Mouse (Mus musculus): ENCODE measurements around the gene Zfp444. TPM values are rescaled to one million over a fixed set of nuclear protein-coding genes. Genes with fewer than 3 reads are reported as not detected.
"Not testable (repeated sequence)": the region's sequence is repeated elsewhere in the genome, so short reads cannot be mapped to it uniquely, and the experiment has no call there.

The Zfp444 gene
- polyA plus RNA-seq, 1 experiment from 2014 or later: 102 TPM

GRCm38 (mm10) chr7:6169403-6169802 lies 2.6 kb upstream of the Zfp444 start:
- Histone ChIP-seq H3K9ac (no peak overlapping the region), H3K27ac (no peak overlapping the region), H3K4me1 (peaks cover 20% of the 10 kb centered on the region), H3K4me3 (no peak overlapping the region), H3K4me2 (no peak overlapping the region), H3K9me3 (no peaks in the 10 kb centered on the region), H3K27me3 (replicated peaks) (no peaks in the 10 kb centered on the region), H3K36me3 (replicated peaks) (no peaks in the 10 kb centered on the region)
- WGBS: 67% methylated on average over 3 of the region's 3 CpGs
- no peak for ATAC-seq (replicated peaks)

GRCm38 (mm10) chr7:6170391-6170790 lies 1.6 kb upstream of the Zfp444 start:
- Histone ChIP-seq H3K9ac (no peak overlapping the region), H3K4me3 (no peak overlapping the region), H3K9me3 (no peaks in the 10 kb centered on the region), H3K4me1 (peaks cover 25% of the 10 kb centered on the region), H3K36me3 (replicated peaks) (no peaks in the 10 kb centered on the region), H3K4me2 (no peak overlapping the region), H3K27ac (no peak overlapping the region), H3K27me3 (replicated peaks) (no peaks in the 10 kb centered on the region)
- no peak for ATAC-seq (replicated peaks)
- 79% methylated on average over 9 of the region's 9 CpGs for WGBS

- Histone ChIP-seq H3K27me3 (replicated peaks) (no peaks in the 10 kb centered on the region), H3K27ac (peak overlapping the region; percentile 88), H3K4me2 (peak overlapping the region; percentile 81), H3K36me3 (replicated peaks) (no peaks in the 10 kb centered on the region), H3K9ac (peak overlapping the region; percentile 47; the same call in 1 of the 2 replicates), H3K4me1 (peaks cover 25% of the 10 kb centered on the region), H3K9me3 (no peaks in the 10 kb centered on the region), H3K4me3 (peak overlapping the region; percentile 78)
- 46% methylated on average over 6 of the region's 6 CpGs for WGBS
- ATAC-seq (replicated peaks): no peak
Measured at GRCm38 (mm10) chr7:6170871-6171270, 1.2 kb upstream of the Zfp444 start.

GRCm38 (mm10) chr7:6171444-6172005 lies 501 bp upstream of the Zfp444 start:
- Histone ChIP-seq H3K27me3 (replicated peaks) (no peaks in the 10 kb centered on the region), H3K4me1 (peaks cover 25% of the 10 kb centered on the region), H3K27ac (peak overlapping the region; percentile 88), H3K4me2 (peak overlapping the region; percentile 81), H3K4me3 (peak overlapping the region; percentile 78), H3K9ac (peak overlapping the region; percentile 47), H3K36me3 (replicated peaks) (no peaks in the 10 kb centered on the region), H3K9me3 (no peaks in the 10 kb centered on the region)
- under 1% methylated on average over 24 of the region's 24 CpGs for WGBS
- peak; percentile 64 for ATAC-seq (replicated peaks)

- Histone ChIP-seq H3K9ac (peak overlapping the region; percentile 74), H3K4me1 (peaks cover 25% of the 10 kb centered on the region), H3K36me3 (replicated peaks) (no peaks in the 10 kb centered on the region), H3K27ac (peak overlapping the region; percentile 75), H3K4me3 (peak overlapping the region; percentile 78), H3K4me2 (peak overlapping the region; percentile 81), H3K9me3 (no peaks in the 10 kb centered on the region), H3K27me3 (replicated peaks) (no peaks in the 10 kb centered on the region)
- under 1% methylated on average over 27 of the region's 28 CpGs for WGBS
- peak; percentile 54 for ATAC-seq (replicated peaks)
Measured at GRCm38 (mm10) chr7:6172674-6173244, 733 bp downstream of the Zfp444 start.

GRCm38 (mm10) chr7:6173872-6174271 lies 1.8 kb downstream of the Zfp444 start:
- Histone ChIP-seq H3K4me1 (peaks cover 25% of the 10 kb centered on the region), H3K9ac (no peak overlapping the region), H3K36me3 (replicated peaks) (0 out of 2 replicates have a peak, but pooled peaks cover under 1% of the 10 kb centered on the region), H3K4me3 (0 out of 2 replicates have a peak overlapping the region, but pooled peaks have one; percentile 78), H3K27ac (no peak overlapping the region), H3K27me3 (replicated peaks) (no peaks in the 10 kb centered on the region), H3K4me2 (peak overlapping the region; percentile 81; the same call in 1 of the 2 replicates), H3K9me3 (no peaks in the 10 kb centered on the region)
- ATAC-seq (replicated peaks): no peak
- 92% methylated on average over 8 of the region's 8 CpGs for WGBS

- 87% methylated on average over 9 of the region's 9 CpGs for WGBS
Measured at GRCm38 (mm10) chr7:6174365-6174987, 2.5 kb downstream of the Zfp444 start.

GRCm38 (mm10) chr7:6179013-6179412 lies 7.0 kb downstream of the Zfp444 start:
- Histone ChIP-seq H3K27ac (no peak overlapping the region), H3K4me3 (no peak overlapping the region), H3K27me3 (replicated peaks) (no peaks in the 10 kb centered on the region), H3K4me2 (no peak overlapping the region), H3K9ac (no peak overlapping the region), H3K4me1 (peaks cover 6% of the 10 kb centered on the region; the same call in 1 of the 2 replicates), H3K9me3 (no peaks in the 10 kb centered on the region), H3K36me3 (replicated peaks) (peaks cover 4% of the 10 kb centered on the region; the same call in 1 of the 2 replicates)
- ATAC-seq (replicated peaks): no peak

More at GRCm38 (mm10) chr7:6174365-6174987, 2.5 kb downstream of the Zfp444 start:
- not testable (repeated sequence) for H3K4me3 ChIP-seq; H3K27me3 ChIP-seq (replicated peaks); H3K36me3 ChIP-seq (replicated peaks); H3K4me2 ChIP-seq; H3K27ac ChIP-seq; H3K9me3 ChIP-seq; ATAC-seq (replicated peaks); H3K9ac ChIP-seq
- H3K4me1 ChIP-seq: peaks cover 25% of the 10 kb centered on the region

- Histone ChIP-seq H3K4me1 (no peaks in the 10 kb centered on the region), H3K27me3 (replicated peaks) (no peaks in the 10 kb centered on the region), H3K27ac (no peak overlapping the region), H3K36me3 (replicated peaks) (peaks cover 31% of the 10 kb centered on the region), H3K9ac (no peak overlapping the region), H3K4me3 (no peak overlapping the region), H3K4me2 (no peak overlapping the region), H3K9me3 (no peaks in the 10 kb centered on the region)
- no peak for ATAC-seq (replicated peaks)
Measured at GRCm38 (mm10) chr7:6182882-6183281, 10.9 kb downstream of the Zfp444 start.

GRCm38 (mm10) chr7:6183802-6184201 lies 11.8 kb downstream of the Zfp444 start:
- Histone ChIP-seq H3K4me2 (no peak overlapping the region), H3K4me1 (no peaks in the 10 kb centered on the region), H3K27ac (no peak overlapping the region), H3K4me3 (no peak overlapping the region), H3K9me3 (no peaks in the 10 kb centered on the region), H3K9ac (no peak overlapping the region), H3K36me3 (replicated peaks) (peaks cover 41% of the 10 kb centered on the region), H3K27me3 (replicated peaks) (no peaks in the 10 kb centered on the region)
- ATAC-seq (replicated peaks): no peak
- 94% methylated on average over 19 of the region's 19 CpGs for WGBS

- no peak for ATAC-seq (replicated peaks)
- Histone ChIP-seq H3K36me3 (replicated peaks) (peaks cover 45% of the 10 kb centered on the region), H3K4me1 (no peaks in the 10 kb centered on the region)
Measured at GRCm38 (mm10) chr7:6184521-6184920, 12.5 kb downstream of the Zfp444 start.

GRCm38 (mm10) chr7:6185391-6185790 lies 13.4 kb downstream of the Zfp444 start:
- Histone ChIP-seq H3K4me3 (no peak overlapping the region), H3K36me3 (replicated peaks) (peaks cover 53% of the 10 kb centered on the region), H3K27me3 (replicated peaks) (no peaks in the 10 kb centered on the region), H3K9me3 (no peaks in the 10 kb centered on the region), H3K4me1 (no peaks in the 10 kb centered on the region), H3K9ac (no peak overlapping the region), H3K27ac (no peak overlapping the region), H3K4me2 (no peak overlapping the region)
- no peak for ATAC-seq (replicated peaks)
- 100% methylated on average over 1 of the region's 1 CpGs for whole genome bisulfite sequencing

More at GRCm38 (mm10) chr7:6184521-6184920, 12.5 kb downstream of the Zfp444 start:
- no peaks in the 10 kb centered on the region for H3K9me3 ChIP-seq
- WGBS: 92% methylated on average over 8 of the region's 8 CpGs
- H3K9ac ChIP-seq: no peak overlapping the region
- H3K4me3 ChIP-seq: no peak overlapping the region
- H3K4me2 ChIP-seq: no peak overlapping the region
- H3K27me3 ChIP-seq (replicated peaks): no peaks in the 10 kb centered on the region
- no peak overlapping the region for H3K27ac ChIP-seq

All from midbrain, embryonic 15.5 days (tissue).